ENCODE assay signal across 14 mouse cellular contexts in the genomic region with DNA sequence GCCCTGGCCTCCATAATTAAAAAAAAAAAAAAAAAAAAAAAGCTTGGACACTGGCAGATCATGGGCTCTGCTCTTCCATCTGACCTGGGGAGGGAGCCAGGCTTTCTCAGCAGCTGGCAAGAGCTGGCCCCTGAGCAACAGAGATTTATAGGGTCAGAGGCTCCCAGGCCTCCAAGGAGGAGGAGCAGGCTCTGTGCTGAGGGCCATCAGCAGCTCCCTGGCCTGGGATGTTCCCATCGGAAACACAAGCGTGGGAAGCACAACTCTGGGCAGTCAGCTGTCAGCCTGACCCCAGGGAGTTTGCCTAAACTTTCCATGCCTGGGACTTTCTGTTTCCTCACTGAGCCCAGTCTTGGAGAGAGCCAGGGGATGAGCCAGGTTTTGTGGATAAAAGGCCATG. TPM values are rescaled to one million over a fixed set of nuclear protein-coding genes. Genes with fewer than 3 reads are reported as not detected.
DNase-seq lines count a peak whose midpoint lies in the region; ATAC-seq lines count a peak whose summit lies in the region.
"Had no signal": no experiment of that assay in that cellular context is flagged by ENCODE, and none has a peak within 500 bp of the region (broad histone marks: within the 10 kb centered on the region; RNA-seq: fewer than 3 reads in every experiment).

No protein-coding gene starts in this region.

- DNase-seq in ovary, adult 18-20 months (ENCODE audit: low spot score) = peak; percentile 53
- no peak for DNase-seq in ovary, postnatal 10 days (ENCODE audit: low spot score)
- DNase-seq in gastrocnemius, postnatal 36 days = peak; percentile 55 to 74
- peak; percentile 54 for DNase-seq in kidney, postnatal 10 days
- DNase-seq in cerebellum, postnatal 36 days = no peak
- DNase-seq in left cerebral cortex, adult 8-10 months (ENCODE audit: low spot score in 2 of 2) = no peak
- DNase-seq: cerebellum, postnatal 10 days; layer of hippocampus, adult 9-11 months; right cerebral cortex, postnatal 25 days had no signal

- no peaks in the 10 kb centered on the region for H3K27me3 ChIP-seq in stomach, embryonic 16.5 days (ENCODE audit: control insufficient read depth, insufficient read depth, low read length)
- H3K27me3 ChIP-seq: liver, embryonic 15.5 days had no signal

- H3K9ac ChIP-seq in stomach, embryonic 16.5 days (ENCODE audit: low read length) = no peak overlapping the region
- H3K9ac ChIP-seq: liver, embryonic 15.5 days had no signal

- intact Hi-C loops in gastrocnemius, postnatal 36 days (cut with DNase I) = loop anchor here (5.0 kb wide), 1 partner anchor 33 kb away; a partner anchor contains a TSS

- no peaks in the 10 kb centered on the region for H3K36me3 ChIP-seq in stomach, embryonic 16.5 days (ENCODE audit: control insufficient read depth, insufficient read depth, low read length)
- H3K36me3 ChIP-seq: liver, embryonic 15.5 days had no signal

- H3K4me3 ChIP-seq in stomach, embryonic 16.5 days (replicated peaks; ENCODE audit: low read length) = no peak overlapping the region
- H3K4me3 ChIP-seq: liver, embryonic 15.5 days; myocyte had no signal

- no peak overlapping the region for H3K4me2 ChIP-seq in stomach, embryonic 16.5 days (ENCODE audit: low read depth, low read length)
- H3K4me2 ChIP-seq: liver, embryonic 15.5 days had no signal

- H3K4me1 ChIP-seq in stomach, embryonic 16.5 days (ENCODE audit: control insufficient read depth, insufficient read depth, low read length) = no peaks in the 10 kb centered on the region
- H3K4me1 ChIP-seq: liver, embryonic 15.5 days had no signal

- H3K27ac ChIP-seq in stomach, embryonic 16.5 days (ENCODE audit: low read length) = no peak overlapping the region
- H3K27ac ChIP-seq: liver, embryonic 15.5 days had no signal

- no peaks in the 10 kb centered on the region for H3K9me3 ChIP-seq in stomach, embryonic 16.5 days (replicated peaks; ENCODE audit: control insufficient read depth, low read length)
- H3K9me3 ChIP-seq: liver, embryonic 15.5 days had no signal

- 0 out of 2 replicates have a peak, but pooled peaks have one; percentile 30 for ATAC-seq in stomach, embryonic 16.5 days (ENCODE audit: insufficient read depth, low FRiP score)
- no peak for ATAC-seq in inflammation-experienced regulatory T-cells, adult 6 months
- ATAC-seq: activated CD4-positive, CD25-positive, alpha-beta regulatory T cell, adult 4 months had no signal

- 35% methylated on average over 2 of the region's 2 CpGs for WGBS in stomach, embryonic 16.5 days

RNA-seq across cellular contexts. Expression of a gene that starts 32.3 kb away (rescaled TPM):
- total RNA-seq in gastrocnemius, postnatal 36 days (2021) = 10 to 100 TPM; 14.1 to 17.6 TPM
- 294 and 300 TPM in 2 replicates for polyA plus RNA-seq in stomach, embryonic 16.5 days (2015; fragmentation: Nextera tagmentation; extraction: Ambion mirVana)
- polyA plus RNA-seq in inflammation-experienced regulatory T-cells, adult 6 months (2017; shearing (Covaris generic)) = under 1 TPM in 1 of 3 experiments, not detected in 2; 0.10 TPM
- total RNA-seq in left cerebral cortex, adult 8-10 months (2022) = 1 to 10 TPM; 3.3 to 5.0 (median 4.4) TPM
- polyA plus RNA-seq: activated CD4-positive, CD25-positive, alpha-beta regulatory T cell, adult 4 months had no signal

RNA-seq across cellular contexts. Expression of a gene that starts 58.3 kb away (rescaled TPM):
- total RNA-seq in gastrocnemius, postnatal 36 days (2021) = 10 to 100 TPM; 55.9 to 65.6 TPM
- polyA plus RNA-seq in stomach, embryonic 16.5 days (2015; fragmentation: Nextera tagmentation; extraction: Ambion mirVana) = 153 and 154 TPM in 2 replicates
- polyA plus RNA-seq in inflammation-experienced regulatory T-cells, adult 6 months (2017; shearing (Covaris generic)) = 100 to 1,000 TPM; 113 to 129 (median 117) TPM
- 10 to 100 TPM; 45.9 to 51.1 (median 48.2) TPM for total RNA-seq in left cerebral cortex, adult 8-10 months (2022)

Comparison
In these comparisons a context has a peak if more than half of its experiments do, and no peak if none do; other contexts are left out.
1. DNase-seq: peak in ovary, adult 18-20 months (single experiment), gastrocnemius, postnatal 36 days (2 of 2) and kidney, postnatal 10 days (single experiment); none in ovary, postnatal 10 days (single experiment), cerebellum, postnatal 36 days (0 of 2) and left cerebral cortex, adult 8-10 months (0 of 2).